Mouse (Mus musculus) lung, postnatal 25 days (tissue): ENCODE measurements at regions not wholly inside any gene's neighbourhood (a gene's known extent, or its start where the extent isn't known, plus 50 kb on each side); places are given as distances from the start of the nearest gene placed in this dataset.

Experiments used
- DNase-seq: peaks from one replicate; pipeline ENCODE4 v3.0.0; 2022; ENCODE audit warnings: low spot score

- DNase-seq, result no peak
Observed at GRCm38 (mm10) chr8:9048116-9048515, 357.8 kb upstream of the Arglu1 start.

GRCm38 (mm10) chr8:9042835-9043792 lies 352.8 kb upstream of the Arglu1 start:
- DNase-seq, result no peak

GRCm38 (mm10) chr8:9029156-9029555 lies 338.8 kb upstream of the Arglu1 start:
- no peak for DNase-seq

- DNase-seq, result no peak
Observed at GRCm38 (mm10) chr8:9027672-9028071, 337.4 kb upstream of the Arglu1 start.

- DNase-seq, result no peak
Observed at GRCm38 (mm10) chr8:9025872-9026271, 335.6 kb upstream of the Arglu1 start.

- no peak for DNase-seq
Observed at GRCm38 (mm10) chr8:9025378-9025777, 335.1 kb upstream of the Arglu1 start.

- DNase-seq, result no peak
Observed at GRCm38 (mm10) chr8:9020744-9021143, 330.4 kb upstream of the Arglu1 start.

- no peak for DNase-seq
Observed at GRCm38 (mm10) chr8:9020180-9020579, 329.9 kb upstream of the Arglu1 start.

- DNase-seq, result no peak
Observed at GRCm38 (mm10) chr8:9011785-9012510, 321.6 kb upstream of the Arglu1 start.

- DNase-seq, result no peak
Observed at GRCm38 (mm10) chr8:9008006-9008780, 317.9 kb upstream of the Arglu1 start.

- no peak for DNase-seq
Observed at GRCm38 (mm10) chr8:8999914-9000313, 309.6 kb upstream of the Arglu1 start.

- no peak for DNase-seq
Observed at GRCm38 (mm10) chr8:8997621-8998020, 307.3 kb upstream of the Arglu1 start.

GRCm38 (mm10) chr8:8994596-8995189 lies 304.4 kb upstream of the Arglu1 start:
- DNase-seq, result peak; percentile 86

- no peak for DNase-seq
Observed at GRCm38 (mm10) chr8:8994008-8994407, 303.7 kb upstream of the Arglu1 start.

GRCm38 (mm10) chr8:8992461-8993032 lies 302.2 kb upstream of the Arglu1 start:
- DNase-seq, result peak; percentile 86

GRCm38 (mm10) chr8:8991026-8991425 lies 300.7 kb upstream of the Arglu1 start:
- no peak for DNase-seq

- DNase-seq, result no peak
Observed at GRCm38 (mm10) chr8:8986068-8986467, 295.7 kb upstream of the Arglu1 start.

GRCm38 (mm10) chr8:8985395-8985794 lies 295.1 kb upstream of the Arglu1 start:
- DNase-seq, result no peak

- no peak for DNase-seq
Observed at GRCm38 (mm10) chr8:8984829-8985251, 294.5 kb upstream of the Arglu1 start.

GRCm38 (mm10) chr8:8984159-8984828 lies 294.0 kb upstream of the Arglu1 start:
- no peak for DNase-seq

- no peak for DNase-seq
Observed at GRCm38 (mm10) chr8:8983133-8983661, 292.9 kb upstream of the Arglu1 start.
